Comparison of ENCODE assay signal across 24 mouse cellular contexts in the genomic region with DNA sequence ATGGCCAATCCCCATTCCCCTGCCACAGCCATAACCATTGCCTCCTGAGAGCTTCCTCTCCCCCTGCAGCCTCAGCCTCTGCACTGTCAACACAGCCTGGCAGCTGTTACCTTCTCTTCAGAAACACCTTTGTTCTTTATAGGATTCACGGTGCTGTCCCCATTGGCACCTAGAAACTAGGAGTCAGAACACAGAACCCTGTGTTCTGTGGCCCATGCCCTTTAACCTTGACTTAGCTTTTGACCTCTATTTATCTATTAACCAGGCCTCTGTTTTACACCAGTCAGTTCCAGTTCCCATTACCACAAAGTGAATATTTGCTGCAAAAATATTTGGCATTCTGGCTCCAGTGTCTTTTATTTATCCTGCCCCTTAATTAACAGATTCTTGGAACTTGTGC. TPM values are rescaled to one million over a fixed set of nuclear protein-coding genes. Genes with fewer than 3 reads are reported as not detected.
A peak's percentile ranks its signal among the peaks of the same experiment; 100 is the strongest.
DNase-seq lines count a peak whose midpoint lies in the region; ATAC-seq and TF ChIP-seq lines count a peak whose summit lies in the region.
"Had no signal": no experiment of that assay in that cellular context is flagged by ENCODE, and none has a peak within 500 bp of the region (broad histone marks: within the 10 kb centered on the region; RNA-seq: fewer than 3 reads in every experiment).

No protein-coding gene starts in this region.

- no peak for TF ChIP-seq POLR2A in liver, adult 2 months (IDR thresholded peaks at IDR 0.05; ENCODE audit: extremely low read depth, insufficient read depth, low read length)

- DNase-seq in kidney, adult 9 months, result peak; percentile 66
- no peak for DNase-seq in kidney, postnatal 4 days
- DNase-seq in liver, adult 2 months (ENCODE audit: extremely low read depth, low read depth, low spot score), result peak; percentile 98
- DNase-seq in liver, embryonic 13.5 days, result no peak
- no peak for DNase-seq in liver, postnatal 0 days
- no peak for DNase-seq in cerebellum, adult 11-12 months
- DNase-seq in right cerebral cortex, postnatal 4 days, result no peak
- no peak for DNase-seq in lung, postnatal 0 days (ENCODE audit: low spot score)
- DNase-seq: adrenal gland, adult 2 months; adrenal gland, postnatal 36 days; cerebellum, adult 11 months; cerebellum, adult 9-11 months; cerebellum, postnatal 36 days; gastrocnemius, postnatal 14 days; heart, adult 2 months; heart, postnatal 14 days had no signal

- peak overlapping the region; percentile 94 for H3K27ac ChIP-seq in liver, adult 2 months (replicated peaks; ENCODE audit: insufficient read depth, low read depth, low read length)
- peak overlapping the region; percentile 47; the same call in 1 of the 2 replicates for H3K27ac ChIP-seq in liver, embryonic 13.5 days
- peak overlapping the region; percentile 46; the same call in 1 of the 2 replicates for H3K27ac ChIP-seq in liver, postnatal 0 days (ENCODE audit: low read depth)
- no peak overlapping the region for H3K27ac ChIP-seq in lung, postnatal 0 days (ENCODE audit: low read length)
- H3K27ac ChIP-seq: embryonic facial prominence, embryonic 13.5 days; forebrain, embryonic 12.5 days; heart, adult 2 months; heart, embryonic 15.5 days; hindbrain, embryonic 13.5 days had no signal

- peaks cover 10% of the 10 kb centered on the region; the same call in 1 of the 2 replicates for H3K79me2 ChIP-seq in liver, adult 2 months (ENCODE audit: control insufficient read depth, insufficient read depth, low read length)

- H3K4me2 ChIP-seq in liver, embryonic 13.5 days, result no peak overlapping the region
- no peak overlapping the region for H3K4me2 ChIP-seq in liver, postnatal 0 days (ENCODE audit: low read depth, low read length)
- no peak overlapping the region for H3K4me2 ChIP-seq in lung, postnatal 0 days (replicated peaks; ENCODE audit: low read depth, low read length)
- H3K4me2 ChIP-seq: embryonic facial prominence, embryonic 13.5 days; forebrain, embryonic 12.5 days; heart, embryonic 11.5 days; heart, embryonic 15.5 days; hindbrain, embryonic 13.5 days had no signal

- H3K9ac ChIP-seq in liver, adult 2 months (ENCODE audit: low read depth, low read length), result peak overlapping the region; percentile 55; the same call in 1 of the 2 replicates
- no peak overlapping the region for H3K9ac ChIP-seq in liver, embryonic 13.5 days
- H3K9ac ChIP-seq in liver, postnatal 0 days (replicated peaks), result no peak overlapping the region
- no peak overlapping the region for H3K9ac ChIP-seq in lung, postnatal 0 days (replicated peaks; ENCODE audit: low read depth)
- H3K9ac ChIP-seq: embryonic facial prominence, embryonic 13.5 days; forebrain, embryonic 12.5 days; heart, embryonic 15.5 days; hindbrain, embryonic 13.5 days had no signal

- 14% methylated on average over 1 of the region's 1 CpGs for WGBS in liver, adult 2 months
- WGBS in liver, embryonic 13.5 days (ENCODE audit: insufficient replicate concordance), result 60% methylated on average over 1 of the region's 1 CpGs
- 57% methylated on average over 1 of the region's 1 CpGs for WGBS in liver, postnatal 0 days (ENCODE audit: insufficient replicate concordance)
- WGBS in lung, postnatal 0 days, result 27% methylated on average over 1 of the region's 1 CpGs

- no peaks in the 10 kb centered on the region for H3K9me3 ChIP-seq in liver, embryonic 13.5 days (replicated peaks)
- no peaks in the 10 kb centered on the region for H3K9me3 ChIP-seq in liver, postnatal 0 days (ENCODE audit: low read length)
- H3K9me3 ChIP-seq in lung, postnatal 0 days (ENCODE audit: low read length), result no peaks in the 10 kb centered on the region
- H3K9me3 ChIP-seq: embryonic facial prominence, embryonic 13.5 days; forebrain, embryonic 12.5 days; heart, embryonic 15.5 days; hindbrain, embryonic 13.5 days had no signal

- H3K4me3 ChIP-seq in liver, adult 2 months (ENCODE audit: insufficient read depth, low read depth, low read length), result no peak overlapping the region
- no peak overlapping the region for H3K4me3 ChIP-seq in liver, embryonic 13.5 days (replicated peaks)
- no peak overlapping the region for H3K4me3 ChIP-seq in liver, postnatal 0 days (ENCODE audit: low read depth, low read length)
- no peak overlapping the region for H3K4me3 ChIP-seq in lung, postnatal 0 days (ENCODE audit: low read depth, low read length)
- H3K4me3 ChIP-seq: embryonic facial prominence, embryonic 13.5 days; forebrain, embryonic 12.5 days; heart, adult 2 months; heart, embryonic 15.5 days; hindbrain, embryonic 13.5 days had no signal

- H3K4me1 ChIP-seq in liver, adult 2 months (ENCODE audit: control insufficient read depth, insufficient read depth, low read length), result peaks cover 35% of the 10 kb centered on the region
- peaks cover 7% of the 10 kb centered on the region for H3K4me1 ChIP-seq in liver, embryonic 13.5 days (replicated peaks)
- 0 out of 2 replicates have a peak, but pooled peaks cover 6% of the 10 kb centered on the region for H3K4me1 ChIP-seq in liver, postnatal 0 days (ENCODE audit: insufficient read depth)
- H3K4me1 ChIP-seq in lung, postnatal 0 days (ENCODE audit: insufficient read depth, low read depth, low read length), result no peaks in the 10 kb centered on the region
- H3K4me1 ChIP-seq: embryonic facial prominence, embryonic 13.5 days; forebrain, embryonic 12.5 days; hindbrain, embryonic 13.5 days had no signal

- TF ChIP-seq EP300 in liver, postnatal 0 days (IDR thresholded peaks at IDR 0.05; ENCODE audit: low read depth), result no peak
- no peak for TF ChIP-seq EP300 in lung, postnatal 0 days (IDR thresholded peaks at IDR 0.05)

- H3K36me3 ChIP-seq in liver, adult 2 months (ENCODE audit: control insufficient read depth, insufficient read depth, low read length), result 0 out of 2 replicates have a peak, but pooled peaks cover 5% of the 10 kb centered on the region
- H3K36me3 ChIP-seq in liver, embryonic 13.5 days, result no peaks in the 10 kb centered on the region
- H3K36me3 ChIP-seq in liver, postnatal 0 days (replicated peaks; ENCODE audit: insufficient read depth, low read length), result no peaks in the 10 kb centered on the region
- no peaks in the 10 kb centered on the region for H3K36me3 ChIP-seq in lung, postnatal 0 days (ENCODE audit: insufficient read depth, low read length)
- H3K36me3 ChIP-seq: embryonic facial prominence, embryonic 13.5 days; forebrain, embryonic 12.5 days; heart, embryonic 15.5 days; hindbrain, embryonic 13.5 days had no signal

- no peak for TF ChIP-seq CTCF in liver, adult 2 months (IDR thresholded peaks at IDR 0.05; ENCODE audit: low read depth, low read length)
- TF ChIP-seq CTCF in liver, postnatal 0 days (IDR thresholded peaks at IDR 0.05; ENCODE audit: low read depth), result no peak
- no peak for TF ChIP-seq CTCF in lung, postnatal 0 days (IDR thresholded peaks at IDR 0.05)

- ATAC-seq in liver, embryonic 13.5 days (ENCODE audit: low read depth), result peak; percentile 80
- ATAC-seq in liver, postnatal 0 days, result peak; percentile 84
- ATAC-seq in lung, postnatal 0 days, result no peak
- ATAC-seq: forebrain, embryonic 16.5 days; Patski had no signal

- no peaks in the 10 kb centered on the region for H3K27me3 ChIP-seq in liver, adult 2 months (ENCODE audit: control insufficient read depth, insufficient read depth, low read length)
- H3K27me3 ChIP-seq in liver, embryonic 13.5 days, result no peaks in the 10 kb centered on the region
- H3K27me3 ChIP-seq in liver, postnatal 0 days (ENCODE audit: insufficient read depth, low read length), result no peaks in the 10 kb centered on the region
- H3K27me3 ChIP-seq in lung, postnatal 0 days (replicated peaks; ENCODE audit: insufficient read depth, low read length), result no peaks in the 10 kb centered on the region
- H3K27me3 ChIP-seq: CH12.LX; embryonic facial prominence, embryonic 13.5 days; forebrain, embryonic 12.5 days; heart, embryonic 15.5 days; Patski had no signal

RNA-seq across cellular contexts. Expression of a gene that starts 36.4 kb away (rescaled TPM):
- 34.2 TPM in 2 replicates for total RNA-seq in liver, adult 2 months (2014; rRNA removed)
- 18.1 and 20.4 TPM in 2 replicates for polyA plus RNA-seq in liver, adult 2 months (2012; rRNA removed)
- 23.7 and 27.6 TPM in 2 replicates for polyA plus RNA-seq in liver, embryonic 13.5 days (2015; fragmentation: Nextera tagmentation; extraction: Ambion mirVana)
- 17.4 and 20.3 TPM in 2 replicates for polyA plus RNA-seq in liver, postnatal 0 days (2015; fragmentation: Nextera tagmentation; extraction: Ambion mirVana)
- polyA plus RNA-seq in lung, postnatal 0 days (2015; fragmentation: Nextera tagmentation; extraction: Ambion mirVana), result 27.2 and 27.7 TPM in 2 replicates

Comparison
In these comparisons a context has a peak if more than half of its experiments do, and no peak if none do; other contexts are left out.
1. DNase-seq: peak in kidney, adult 9 months (single experiment) and liver, adult 2 months (single experiment); none in kidney, postnatal 4 days (0 of 2), liver, embryonic 13.5 days (single experiment), liver, postnatal 0 days (single experiment), cerebellum, adult 11-12 months (single experiment), right cerebral cortex, postnatal 4 days (single experiment) and lung, postnatal 0 days (single experiment).